Mouse (Mus musculus): ENCODE measurements around the gene Opa1.

Opa1 gene

GRCm38 (mm10) chr16:29579167-29579786 lies at the start of gene Opa1:
Gene Opa1, plus strand, starts transcription at chr16:29579334.
- DNase-seq (ENCODE audit: low read depth): peak; percentile 91

GRCm38 (mm10) chr16:29533641-29534040 lies 45.5 kb upstream of the Opa1 start:
- DNase-seq (ENCODE audit: low read depth): no peak

GRCm38 (mm10) chr16:29535866-29536265 lies 43.3 kb upstream of the Opa1 start:
- DNase-seq (ENCODE audit: low read depth): no peak

GRCm38 (mm10) chr16:29536411-29537204 lies 42.5 kb upstream of the Opa1 start:
- no peak for DNase-seq (ENCODE audit: low read depth)

- DNase-seq (ENCODE audit: low read depth): no peak
These were observed 39.2 kb upstream of the Opa1 start for GRCm38 (mm10) chr16:29539906-29540305.

- no peak for DNase-seq (ENCODE audit: low read depth)
These were observed 37.9 kb upstream of the Opa1 start for GRCm38 (mm10) chr16:29541261-29541683.

GRCm38 (mm10) chr16:29544829-29545228 lies 34.3 kb upstream of the Opa1 start, which contains the start of gene Atp13a4:
Gene Atp13a4, minus strand, starts transcription at chr16:29544864.
- DNase-seq (ENCODE audit: low read depth): no peak

- no peak for DNase-seq (ENCODE audit: low read depth)
These were observed 19.5 kb upstream of the Opa1 start for GRCm38 (mm10) chr16:29559667-29560066.

- no peak for DNase-seq (ENCODE audit: low read depth)
These were observed 18.7 kb upstream of the Opa1 start for GRCm38 (mm10) chr16:29560454-29560853.

GRCm38 (mm10) chr16:29560869-29561268 lies 18.3 kb upstream of the Opa1 start:
- no peak for DNase-seq (ENCODE audit: low read depth)

- DNase-seq (ENCODE audit: low read depth): no peak
These were observed 5.1 kb upstream of the Opa1 start for GRCm38 (mm10) chr16:29574013-29574412.

- DNase-seq (ENCODE audit: low read depth): no peak
These were observed 3.5 kb upstream of the Opa1 start for GRCm38 (mm10) chr16:29575620-29576019.

GRCm38 (mm10) chr16:29579787-29580176 lies 648 bp downstream of the Opa1 start:
- DNase-seq (ENCODE audit: low read depth): no peak

GRCm38 (mm10) chr16:29592171-29592570 lies 13.0 kb downstream of the Opa1 start:
- no peak for DNase-seq (ENCODE audit: low read depth)

GRCm38 (mm10) chr16:29597122-29597521 lies 18.0 kb downstream of the Opa1 start:
- DNase-seq (ENCODE audit: low read depth): no peak

GRCm38 (mm10) chr16:29605546-29605945 lies 26.4 kb downstream of the Opa1 start:
- no peak for DNase-seq (ENCODE audit: low read depth)

GRCm38 (mm10) chr16:29607131-29607530 lies 28.0 kb downstream of the Opa1 start:
- no peak for DNase-seq (ENCODE audit: low read depth)

GRCm38 (mm10) chr16:29614762-29615161 lies 35.6 kb downstream of the Opa1 start:
- DNase-seq (ENCODE audit: low read depth): no peak

- DNase-seq (ENCODE audit: low read depth): peak; percentile 14
These were observed 49.9 kb downstream of the Opa1 start for GRCm38 (mm10) chr16:29629053-29629452.

- DNase-seq (ENCODE audit: low read depth): no peak
These were observed 56.6 kb downstream of the Opa1 start for GRCm38 (mm10) chr16:29635780-29636179.

- DNase-seq (ENCODE audit: low read depth): no peak
These were observed 63.2 kb downstream of the Opa1 start for GRCm38 (mm10) chr16:29642376-29642775.

GRCm38 (mm10) chr16:29644871-29645270 lies 65.7 kb downstream of the Opa1 start:
- no peak for DNase-seq (ENCODE audit: low read depth)

- no peak for DNase-seq (ENCODE audit: low read depth)
These were observed 67.1 kb downstream of the Opa1 start for GRCm38 (mm10) chr16:29646202-29646601.
